Comparison of ENCODE assay signal across 8 mouse cellular contexts in the genomic region with DNA sequence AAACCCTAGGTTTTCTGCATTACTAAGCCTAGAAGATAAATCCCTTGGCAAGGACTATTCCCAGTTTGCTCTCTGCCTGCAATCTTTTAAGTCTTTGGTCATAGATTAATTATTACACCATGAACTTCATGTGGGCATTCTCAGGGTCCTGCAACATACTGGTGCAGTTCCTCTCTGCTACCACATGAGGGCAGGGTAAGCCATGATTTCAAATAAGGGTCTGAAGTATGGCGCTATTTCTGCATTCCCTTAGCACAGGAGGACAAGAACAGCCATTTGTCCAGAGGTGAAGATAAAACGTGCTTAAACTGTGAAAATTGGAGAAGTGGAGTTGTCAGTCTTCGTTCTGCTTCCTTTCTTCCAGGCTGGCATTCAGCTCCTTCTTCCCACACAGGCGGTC. TPM values are rescaled to one million over a fixed set of nuclear protein-coding genes. Genes with fewer than 3 reads are reported as not detected.
DNase-seq lines count a peak whose midpoint lies in the region; ATAC-seq and TF ChIP-seq lines count a peak whose summit lies in the region.

No protein-coding gene starts in this region.

- 0 out of 2 replicates have a peak overlapping the region, but pooled peaks have one; percentile 50 for H3K9ac ChIP-seq in heart, embryonic 12.5 days
- H3K9ac ChIP-seq in kidney, embryonic 15.5 days: peak overlapping the region; percentile 33; the same call in 1 of the 2 replicates
- peak overlapping the region; percentile 47; the same call in 1 of the 2 replicates for H3K9ac ChIP-seq in limb, embryonic 14.5 days (ENCODE audit: low read depth, low read length, severe bottlenecking)
- H3K9ac ChIP-seq in midbrain, embryonic 15.5 days: 0 out of 2 replicates have a peak overlapping the region, but pooled peaks have one; percentile 25

- peaks cover 4% of the 10 kb centered on the region; the same call in 1 of the 2 replicates for H3K36me3 ChIP-seq in heart, embryonic 12.5 days
- peaks cover 8% of the 10 kb centered on the region for H3K36me3 ChIP-seq in kidney, embryonic 15.5 days
- no peaks in the 10 kb centered on the region for H3K36me3 ChIP-seq in limb, embryonic 14.5 days (ENCODE audit: control insufficient read depth, insufficient read depth, low read length)
- no peaks in the 10 kb centered on the region for H3K36me3 ChIP-seq in midbrain, embryonic 15.5 days (replicated peaks)

- H3K27ac ChIP-seq in heart, embryonic 12.5 days (ENCODE audit: poor library complexity, severe bottlenecking): no peak overlapping the region
- H3K27ac ChIP-seq in kidney, embryonic 15.5 days: 0 out of 2 replicates have a peak overlapping the region, but pooled peaks have one; percentile 41
- 0 out of 2 replicates have a peak overlapping the region, but pooled peaks have one; percentile 55 for H3K27ac ChIP-seq in limb, embryonic 14.5 days (replicated peaks; ENCODE audit: low read depth, low read length)
- H3K27ac ChIP-seq in midbrain, embryonic 15.5 days: peak overlapping the region; percentile 64

- peak overlapping the region; percentile 12; the same call in 1 of the 2 replicates for H3K4me3 ChIP-seq in heart, embryonic 12.5 days
- H3K4me3 ChIP-seq in kidney, embryonic 15.5 days (replicated peaks): peak overlapping the region; percentile 31
- H3K4me3 ChIP-seq in limb, embryonic 14.5 days (replicated peaks; ENCODE audit: low read length): peak overlapping the region; percentile 30
- peak overlapping the region; percentile 33 for H3K4me3 ChIP-seq in midbrain, embryonic 15.5 days

- H3K27me3 ChIP-seq in heart, embryonic 12.5 days (replicated peaks): no peaks in the 10 kb centered on the region
- H3K27me3 ChIP-seq in kidney, embryonic 15.5 days: no peaks in the 10 kb centered on the region
- H3K27me3 ChIP-seq in limb, embryonic 14.5 days (ENCODE audit: control insufficient read depth, insufficient read depth, low read length): no peaks in the 10 kb centered on the region
- no peaks in the 10 kb centered on the region for H3K27me3 ChIP-seq in midbrain, embryonic 15.5 days (replicated peaks)

- H3K4me2 ChIP-seq in heart, embryonic 12.5 days: peak overlapping the region; percentile 56
- H3K4me2 ChIP-seq in kidney, embryonic 15.5 days: peak overlapping the region; percentile 58
- H3K4me2 ChIP-seq in limb, embryonic 14.5 days (replicated peaks; ENCODE audit: low read depth, low read length, severe bottlenecking): peak overlapping the region; percentile 53
- H3K4me2 ChIP-seq in midbrain, embryonic 15.5 days: peak overlapping the region; percentile 47

- peaks cover 7% of the 10 kb centered on the region; the same call in 1 of the 2 replicates for H3K4me1 ChIP-seq in heart, embryonic 12.5 days (replicated peaks)
- peaks cover 25% of the 10 kb centered on the region for H3K4me1 ChIP-seq in kidney, embryonic 15.5 days
- H3K4me1 ChIP-seq in limb, embryonic 14.5 days (ENCODE audit: control insufficient read depth, insufficient read depth, low read length): peaks cover 9% of the 10 kb centered on the region
- peaks cover 23% of the 10 kb centered on the region for H3K4me1 ChIP-seq in midbrain, embryonic 15.5 days

- 22% methylated on average over 4 of the region's 4 CpGs for WGBS in heart, embryonic 12.5 days
- WGBS in kidney, embryonic 15.5 days: 18% methylated on average over 4 of the region's 4 CpGs
- WGBS in limb, embryonic 14.5 days: 21% methylated on average over 4 of the region's 4 CpGs
- WGBS in midbrain, embryonic 15.5 days: 12% methylated on average over 4 of the region's 4 CpGs

- no peaks in the 10 kb centered on the region for H3K9me3 ChIP-seq in heart, embryonic 12.5 days (replicated peaks)
- no peaks in the 10 kb centered on the region for H3K9me3 ChIP-seq in kidney, embryonic 15.5 days (replicated peaks)
- no peaks in the 10 kb centered on the region for H3K9me3 ChIP-seq in limb, embryonic 14.5 days (ENCODE audit: control insufficient read depth, low read length)
- H3K9me3 ChIP-seq in midbrain, embryonic 15.5 days: no peaks in the 10 kb centered on the region

- TF ChIP-seq POLR2A in limb, embryonic 14.5 days (IDR thresholded peaks at IDR 0.05; ENCODE audit: borderline replicate concordance, extremely low read depth, insufficient read depth, insufficient read length): no peak

- peak; percentile 72 for ATAC-seq in erythroblast, adult 5-6 weeks (replicated peaks; ENCODE audit: low FRiP score, poor library complexity, severe bottlenecking)
- no peak for ATAC-seq in heart, embryonic 12.5 days (ENCODE audit: insufficient number of reproducible peaks, low FRiP score)
- ATAC-seq in kidney, embryonic 15.5 days (replicated peaks; ENCODE audit: low FRiP score): no peak
- ATAC-seq in limb, embryonic 14.5 days (ENCODE audit: low FRiP score, low read depth): no peak
- no peak for ATAC-seq in midbrain, embryonic 15.5 days (replicated peaks)

- peak; percentile 52 to 63 for DNase-seq in CD8-positive naive resting alpha-beta T cell, adult 2 months (ENCODE audit: low read depth in 2 of 2, low spot score in 2 of 2)
- DNase-seq in brain, adult 2 months (ENCODE audit: low read depth, low spot score): peak; percentile 94
- peak; percentile 76 for DNase-seq in limb, embryonic 14.5 days (ENCODE audit: low spot score)
- peak; percentile 37 to 69 for DNase-seq in spleen, postnatal 10 days (ENCODE audit: low spot score in 2 of 2)

RNA-seq across cellular contexts. Expression of gene Klhdc10, which starts 1.8 kb away (rescaled TPM):
- 7.5 and 7.7 TPM in 2 replicates for total RNA-seq in erythroblast, adult 5-6 weeks (2015; ENCODE audit: low replicate concordance)
- 12.1 and 18.4 TPM in 2 replicates for total RNA-seq in erythroblast, adult 5-6 weeks (2017; ENCODE audit: low replicate concordance)
- 34.3 and 38.8 TPM in 2 replicates for polyA plus RNA-seq in heart, embryonic 12.5 days (2016; fragmentation: Nextera tagmentation; extraction: Ambion mirVana)
- polyA plus RNA-seq in kidney, embryonic 15.5 days (2015; fragmentation: Nextera tagmentation; extraction: Ambion mirVana): 28.6 and 33.2 TPM in 2 replicates
- 106 and 110 TPM in 2 replicates for polyA plus RNA-seq in limb, embryonic 14.5 days (2012; rRNA removed)
- 39.3 and 42.0 TPM in 2 replicates for polyA plus RNA-seq in limb, embryonic 14.5 days (2014; fragmentation: Nextera tagmentation; extraction: Ambion mirVana)
- 42.3 and 44.7 TPM in 2 replicates for polyA plus RNA-seq in midbrain, embryonic 15.5 days (2015; fragmentation: Nextera tagmentation; extraction: Ambion mirVana)

RNA-seq across cellular contexts. Expression of gene Zc3hc1, which starts 12.6 kb away (rescaled TPM):
- total RNA-seq in erythroblast, adult 5-6 weeks (2015; ENCODE audit: low replicate concordance): 6.3 and 17.7 TPM in 2 replicates
- 5.5 and 12.5 TPM in 2 replicates for total RNA-seq in erythroblast, adult 5-6 weeks (2017; ENCODE audit: low replicate concordance)
- 44.0 and 48.4 TPM in 2 replicates for polyA plus RNA-seq in heart, embryonic 12.5 days (2016; fragmentation: Nextera tagmentation; extraction: Ambion mirVana)
- polyA plus RNA-seq in kidney, embryonic 15.5 days (2015; fragmentation: Nextera tagmentation; extraction: Ambion mirVana): 63.6 and 69.4 TPM in 2 replicates
- 41.5 and 41.8 TPM in 2 replicates for polyA plus RNA-seq in limb, embryonic 14.5 days (2012; rRNA removed)
- 63.4 and 64.6 TPM in 2 replicates for polyA plus RNA-seq in limb, embryonic 14.5 days (2014; fragmentation: Nextera tagmentation; extraction: Ambion mirVana)
- 68.6 and 70.8 TPM in 2 replicates for polyA plus RNA-seq in midbrain, embryonic 15.5 days (2015; fragmentation: Nextera tagmentation; extraction: Ambion mirVana)
